Mouse (Mus musculus) embryonic facial prominence, embryonic 11.5 days (tissue): Measurements from ENCODE around the gene Pyy. TPM values are rescaled to one million over a fixed set of nuclear protein-coding genes. Genes with fewer than 3 reads are reported as not detected.
A peak's percentile ranks its signal among the peaks of the same experiment; 100 is the strongest.

Experiments
- ATAC-seq: fragments of 200-750 bp; cut with Nextera tagmentation; replicated peaks from 2 replicates; pipeline ENCODE4 v1.8.0; 2017; ENCODE audit warnings: low read depth; ENCODE audit not compliant: insufficient number of reproducible peaks, low FRiP score, low TSS enrichment
- DNase-seq: peaks from one replicate; pipeline ENCODE4 v3.0.0-alpha.2; 2015; ENCODE audit warnings: low spot score
- H3K27ac ChIP-seq: fragments of 300-500 bp; sonication (generic); replicated peaks from 2 replicates; pipeline ENCODE4 v1.5.1; 2014; ENCODE audit warnings: mild to moderate bottlenecking, low read depth, low read length, control low read depth
- H3K27me3 ChIP-seq: fragments of 300-500 bp; sonication (generic); 2 replicates; pipeline ENCODE4 v1.6.1; 2014; ENCODE audit warnings: mild to moderate bottlenecking, low read length, moderate library complexity, mixed read lengths; ENCODE audit not compliant: control insufficient read depth, insufficient read depth
- H3K36me3 ChIP-seq: fragments of 300-500 bp; sonication (generic); replicated peaks from 2 replicates; pipeline ENCODE4 v1.6.1; 2014; ENCODE audit warnings: low read depth, mild to moderate bottlenecking, low read length, moderate library complexity, mixed read lengths; ENCODE audit not compliant: control insufficient read depth, insufficient read depth
- H3K4me1 ChIP-seq: fragments of 300-500 bp; sonication (generic); 2 replicates; pipeline ENCODE4 v1.6.1; 2014; ENCODE audit warnings: low read length, mixed read lengths; ENCODE audit not compliant: control insufficient read depth, insufficient read depth
- H3K4me2 ChIP-seq: fragments of 300-500 bp; sonication (generic); 2 replicates; pipeline ENCODE4 v1.6.1; 2014; ENCODE audit warnings: low read depth, mild to moderate bottlenecking, control low read depth, low read length, moderate library complexity
- H3K4me3 ChIP-seq: fragments of 300-500 bp; sonication (generic); 2 replicates; pipeline ENCODE4 v1.5.1; 2014; ENCODE audit warnings: low read depth, low read length, control low read depth
- H3K9ac ChIP-seq: fragments of 300-500 bp; sonication (generic); replicated peaks from 2 replicates; pipeline ENCODE4 v1.6.1; 2014; ENCODE audit warnings: mild to moderate bottlenecking, control low read depth, low read length
- H3K9me3 ChIP-seq: fragments of 300-500 bp; sonication (generic); replicated peaks from 2 replicates; pipeline ENCODE4 v1.6.1; 2016; ENCODE audit warnings: mild to moderate bottlenecking, low read length, inconsistent platforms, mixed read lengths; ENCODE audit not compliant: control insufficient read depth
- WGBS: fragments of 180-500 bp; shearing (Covaris S2); extraction: QIAGEN DNeasy Blood & Tissue Kit; methylation state at CpG from one replicate; pipeline ENCODE4 v1.1.7; 2014; 5-methylcytosine and 5-hydroxymethylcytosine counted together
- polyA plus RNA-seq: library from polyadenylated mRNA; unstranded; fragments of >200 nt; fragmentation: Nextera tagmentation; extraction: Ambion mirVana; gene quantifications from 2 replicates; pipeline ENCODE4 v1.2.1, GENCODE M21; 2014

The Pyy gene
- polyA plus RNA-seq, 1 experiment from 2014 or later = not detected

- Histone ChIP-seq H3K27ac (no peak overlapping the region), H3K9me3 (no peaks in the 10 kb centered on the region), H3K4me1 (peaks cover 3% of the 10 kb centered on the region; the same call in 1 of the 2 replicates), H3K4me2 (no peak overlapping the region), H3K4me3 (no peak overlapping the region), H3K9ac (no peak overlapping the region), H3K36me3 (no peaks in the 10 kb centered on the region), H3K27me3 (no peaks in the 10 kb centered on the region)
- no peak for DNase-seq
- 79% methylated on average over 14 of the region's 14 CpGs for WGBS
- no peak for ATAC-seq
Observed at GRCm38 (mm10) chr11:102073722-102074121, 33.9 kb downstream of the Pyy start.

GRCm38 (mm10) chr11:102072729-102073128, 34.9 kb downstream of the Pyy start:
- 90% methylated on average over 5 of the region's 5 CpGs for WGBS
- H3K4me1 ChIP-seq = peaks cover 3% of the 10 kb centered on the region; the same call in 1 of the 2 replicates

GRCm38 (mm10) chr11:102070426-102070825, 37.2 kb downstream of the Pyy start:
- no peaks in the 10 kb centered on the region for H3K27me3 ChIP-seq
- no peak overlapping the region for H3K4me3 ChIP-seq
- 3% methylated on average over 13 of the region's 13 CpGs for WGBS
- H3K36me3 ChIP-seq = no peaks in the 10 kb centered on the region
- peaks cover 3% of the 10 kb centered on the region; the same call in 1 of the 2 replicates for H3K4me1 ChIP-seq
- H3K4me2 ChIP-seq = peak overlapping the region; percentile 7; the same call in 1 of the 2 replicates
- no peaks in the 10 kb centered on the region for H3K9me3 ChIP-seq
- ATAC-seq = no peak
- DNase-seq = peak; percentile 20
- H3K9ac ChIP-seq = no peak overlapping the region
- no peak overlapping the region for H3K27ac ChIP-seq

More at GRCm38 (mm10) chr11:102072729-102073128, 34.9 kb downstream of the Pyy start:
- ATAC-seq (no peak), DNase-seq (no peak)
- Histone ChIP-seq H3K36me3 (no peaks in the 10 kb centered on the region), H3K4me2 (no peak overlapping the region), H3K9ac (no peak overlapping the region), H3K4me3 (no peak overlapping the region), H3K27me3 (no peaks in the 10 kb centered on the region), H3K9me3 (no peaks in the 10 kb centered on the region), H3K27ac (no peak overlapping the region)

- Histone ChIP-seq H3K4me3 (no peak overlapping the region), H3K27me3 (no peaks in the 10 kb centered on the region), H3K9ac (no peak overlapping the region), H3K4me1 (peaks cover 3% of the 10 kb centered on the region; the same call in 1 of the 2 replicates), H3K4me2 (no peak overlapping the region), H3K9me3 (no peaks in the 10 kb centered on the region), H3K27ac (no peak overlapping the region), H3K36me3 (no peaks in the 10 kb centered on the region)
- WGBS = 46% methylated on average over 11 of the region's 11 CpGs
- ATAC-seq (no peak), DNase-seq (no peak)
Observed at GRCm38 (mm10) chr11:102069633-102070032, 38.0 kb downstream of the Pyy start.

- H3K4me2 ChIP-seq = no peak overlapping the region
- H3K4me1 ChIP-seq = peaks cover 3% of the 10 kb centered on the region; the same call in 1 of the 2 replicates
- no peak overlapping the region for H3K4me3 ChIP-seq
- WGBS = 30% methylated on average over 2 of the region's 2 CpGs
- H3K27me3 ChIP-seq = no peaks in the 10 kb centered on the region
- no peak overlapping the region for H3K27ac ChIP-seq
- H3K9me3 ChIP-seq = no peaks in the 10 kb centered on the region
- no peaks in the 10 kb centered on the region for H3K36me3 ChIP-seq
- H3K9ac ChIP-seq = no peak overlapping the region
- DNase-seq = peak; percentile 22
- no peak for ATAC-seq
Observed at GRCm38 (mm10) chr11:102068969-102069368, 38.7 kb downstream of the Pyy start.

- ATAC-seq = no peak
- Histone ChIP-seq H3K27ac (no peak overlapping the region), H3K4me1 (no peaks in the 10 kb centered on the region), H3K9me3 (no peaks in the 10 kb centered on the region), H3K27me3 (no peaks in the 10 kb centered on the region; the same call in 1 of the 2 replicates), H3K4me3 (no peak overlapping the region), H3K4me2 (no peak overlapping the region), H3K36me3 (no peaks in the 10 kb centered on the region), H3K9ac (no peak overlapping the region)
- 77% methylated on average over 13 of the region's 13 CpGs for WGBS
- DNase-seq = no peak
Observed at GRCm38 (mm10) chr11:102063076-102063475, 44.6 kb downstream of the Pyy start.

- no peak overlapping the region for H3K27ac ChIP-seq
- H3K27me3 ChIP-seq = no peaks in the 10 kb centered on the region; the same call in 1 of the 2 replicates
- WGBS = 20% methylated on average over 16 of the region's 16 CpGs
- no peak overlapping the region for H3K4me2 ChIP-seq
- ATAC-seq (no peak), DNase-seq (no peak)
- H3K9me3 ChIP-seq = no peaks in the 10 kb centered on the region
- no peak overlapping the region for H3K4me3 ChIP-seq
- H3K9ac ChIP-seq = no peak overlapping the region
- no peaks in the 10 kb centered on the region for H3K36me3 ChIP-seq
- H3K4me1 ChIP-seq = no peaks in the 10 kb centered on the region
Observed at GRCm38 (mm10) chr11:102061941-102062473, 45.6 kb downstream of the Pyy start.

GRCm38 (mm10) chr11:102061236-102061940, 46.2 kb downstream of the Pyy start:
- no peak overlapping the region for H3K27ac ChIP-seq
- peak overlapping the region; percentile 54 for H3K9ac ChIP-seq
- DNase-seq = peak; percentile 80

More at GRCm38 (mm10) chr11:102061236-102061940, 46.2 kb downstream of the Pyy start:
- 3% methylated on average over 23 of the region's 23 CpGs for WGBS
- no peaks in the 10 kb centered on the region; the same call in 1 of the 2 replicates for H3K27me3 ChIP-seq
- no peaks in the 10 kb centered on the region for H3K9me3 ChIP-seq
- peak overlapping the region; percentile 88 for H3K4me2 ChIP-seq
- ATAC-seq = 0 out of 2 replicates have a peak, but pooled peaks have one; percentile 45
- H3K36me3 ChIP-seq = no peaks in the 10 kb centered on the region
- no peaks in the 10 kb centered on the region for H3K4me1 ChIP-seq
- peak overlapping the region; percentile 31 for H3K4me3 ChIP-seq
